ENCODE assay signal across 29 mouse cellular contexts in the genomic region with DNA sequence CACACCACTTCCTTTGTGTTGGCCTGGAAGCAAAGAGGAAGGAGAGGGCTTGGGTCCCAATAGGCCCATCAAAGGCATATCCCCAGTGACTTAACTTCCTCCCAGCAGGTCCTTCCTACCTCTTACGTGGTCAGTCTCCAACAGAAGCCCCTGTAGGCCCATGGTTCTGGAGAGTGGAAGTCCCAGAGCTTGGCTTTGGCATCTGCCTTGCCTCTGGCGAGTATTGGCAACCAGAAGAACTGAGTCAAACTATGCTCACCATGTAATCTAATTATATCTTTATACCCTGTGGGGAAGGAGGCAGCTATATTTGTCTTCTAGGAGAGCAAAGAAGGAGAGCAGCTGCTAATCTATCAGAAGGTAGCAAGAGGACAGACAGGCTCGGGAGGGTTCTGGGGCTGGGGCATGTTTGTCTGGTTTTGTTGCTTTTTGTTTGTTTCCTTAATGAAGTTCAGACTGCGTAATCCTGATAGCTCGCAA. TPM values are rescaled to one million over a fixed set of nuclear protein-coding genes. Genes with fewer than 3 reads are reported as not detected.
DNase-seq lines count a peak whose midpoint lies in the region; ATAC-seq and TF ChIP-seq lines count a peak whose summit lies in the region.
"Had no signal": no experiment of that assay in that cellular context is flagged by ENCODE, and none has a peak within 500 bp of the region (broad histone marks: within the 10 kb centered on the region; RNA-seq: fewer than 3 reads in every experiment).

No protein-coding gene starts in this region.

- 74% methylated on average over 5 of the region's 5 CpGs for WGBS in olfactory bulb, adult 2 months

- no peak for TF ChIP-seq POLR2A in olfactory bulb, adult 2 months (IDR thresholded peaks at IDR 0.05; ENCODE audit: insufficient read depth, low read depth, low read length)

- no peak for TF ChIP-seq CTCF in olfactory bulb, adult 2 months (IDR thresholded peaks at IDR 0.05; ENCODE audit: insufficient read depth, low read depth, low read length)

- no peak overlapping the region for H3K4me3 ChIP-seq in olfactory bulb, adult 2 months (ENCODE audit: insufficient read depth, low read depth, low read length)
- H3K4me3 ChIP-seq: erythroblast, embryonic 14.5 days; heart, embryonic 10.5 days; limb, embryonic 13.5 days; megakaryocyte, embryonic 14.5 days; midbrain, embryonic 12.5 days; neural tube, embryonic 15.5 days had no signal

- H3K4me1 ChIP-seq in olfactory bulb, adult 2 months (ENCODE audit: control insufficient read depth, insufficient read depth, low read length), result peaks cover 28% of the 10 kb centered on the region

- ATAC-seq in frontal cortex, adult (ENCODE audit: low TSS enrichment), result 0 out of 2 replicates have a peak, but pooled peaks have one; percentile 14
- ATAC-seq: forebrain, embryonic 16.5 days; intestine, postnatal 0 days had no signal

- no peak for DNase-seq in frontal cortex, postnatal 10 days (ENCODE audit: low spot score in 2 of 2)
- DNase-seq in heart, adult 18-20 months, result peak; percentile 20 to 23
- no peak for DNase-seq in heart, postnatal 14 days
- DNase-seq in brain, adult 2 months (ENCODE audit: low read depth, low spot score), result peak; percentile 65
- no peak for DNase-seq in right cerebral cortex, postnatal 10 days (ENCODE audit: low spot score in 2 of 2)
- DNase-seq in kidney, adult 9 months, result no peak
- DNase-seq: adrenal gland, postnatal 14 days; cerebellum, adult 18-20 months; cerebellum, postnatal 10 days; kidney, postnatal 14 days; layer of hippocampus, adult 9-11 months; lung, postnatal 4 days; thymus, adult 18-20 months; thymus, postnatal 36 days had no signal

- intact Hi-C loops in heart, postnatal 14 days (cut with DNase I), result no loop called here

- H3K27ac ChIP-seq in olfactory bulb, adult 2 months (ENCODE audit: insufficient read depth, low read depth, low read length), result 0 out of 2 replicates have a peak overlapping the region, but pooled peaks have one; percentile 9
- H3K27ac ChIP-seq: heart, embryonic 10.5 days; hindbrain, embryonic 14.5 days; midbrain, embryonic 12.5 days; stomach, postnatal 0 days had no signal

RNA-seq across cellular contexts. Expression of a gene that starts 44.5 kb away (rescaled TPM):
- total RNA-seq in heart, adult 18-20 months (2021), result 10 to 100 TPM; 10.1 to 12.4 TPM
- 10 to 100 TPM in 1 of 2 experiments, 1 to 10 TPM in 1; 9.7 to 10.1 TPM for total RNA-seq in heart, postnatal 14 days (2021)
- 406 TPM in 1 of 2 replicates, not detected in the other for polyA plus RNA-seq in olfactory bulb, adult 2 months (2012; ENCODE audit: insufficient read depth, insufficient read length, low replicate concordance, missing spikeins)

RNA-seq across cellular contexts. Expression of a gene that starts 50.0 kb away (rescaled TPM):
- total RNA-seq in heart, adult 18-20 months (2021), result under 1 TPM; 0.15 to 0.36 TPM
- total RNA-seq in heart, postnatal 14 days (2021), result under 1 TPM; 0.14 to 0.22 TPM
- polyA plus RNA-seq in olfactory bulb, adult 2 months (2012; ENCODE audit: insufficient read depth, insufficient read length, low replicate concordance, missing spikeins), result not detected in 2 replicates
- total RNA-seq: CH12.LX; hematopoietic stem cell, adult 5-6 weeks had no signal
- polyA plus RNA-seq: C2C12 had no signal

Comparison
In these comparisons a context has a peak if more than half of its experiments do, and no peak if none do; other contexts are left out.
1. DNase-seq: peak in heart, adult 18-20 months (2 of 2) and brain, adult 2 months (single experiment); none in frontal cortex, postnatal 10 days (0 of 2), heart, postnatal 14 days (0 of 2), right cerebral cortex, postnatal 10 days (0 of 2) and kidney, adult 9 months (single experiment).